Mouse (Mus musculus): ENCODE measurements around the gene Best1. TPM values are rescaled to one million over a fixed set of nuclear protein-coding genes. Genes with fewer than 3 reads are reported as not detected.

The Best1 gene
- polyA plus RNA-seq (2015; fragmentation: Illumina TruSeq; extraction: RNeasy Lipid Tissue Mini Kit (QIAGEN cat#74804); ENCODE audit: insufficient read depth, low read depth, low replicate concordance): not detected

DNA sequence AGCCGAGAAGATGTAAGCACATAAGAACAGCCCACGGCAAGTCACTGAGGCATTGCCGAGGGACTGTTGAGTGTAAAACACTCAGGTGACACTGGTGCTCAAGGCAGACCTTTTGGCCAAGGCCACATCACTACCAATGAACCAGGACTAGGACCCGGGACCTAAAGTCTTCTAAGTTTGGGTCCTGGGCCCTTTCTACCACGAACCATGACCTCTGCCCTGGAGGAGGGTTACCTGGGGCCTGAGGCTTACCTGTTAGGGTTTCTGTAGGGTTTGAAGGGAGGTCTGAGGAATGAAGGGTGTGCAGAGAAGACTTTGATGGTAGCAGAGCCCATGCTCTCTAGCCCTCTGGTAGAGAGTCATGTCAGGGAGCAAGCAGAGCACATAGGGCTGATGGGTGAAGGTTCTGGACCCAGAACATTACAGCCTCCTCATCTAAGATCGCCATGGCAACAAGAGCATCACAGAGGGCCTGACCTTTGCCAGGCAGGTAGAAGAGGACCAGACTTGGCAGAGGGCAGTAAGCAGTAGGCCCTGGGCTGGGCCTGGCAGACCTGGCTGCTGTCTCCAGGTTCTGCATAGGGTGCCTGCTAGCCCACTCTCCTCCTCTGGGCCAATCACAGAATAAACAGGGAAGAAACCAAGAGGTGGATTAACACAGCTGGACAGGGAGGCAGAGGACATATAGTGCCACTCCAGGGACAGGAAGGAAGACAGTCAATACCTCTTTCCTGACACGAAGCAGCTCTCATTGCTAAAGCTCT, at the start of gene Best1, which contains the start of gene Rab3il1:
Gene Best1, minus strand, starts transcription at position 428 of the 764 bp plus-strand sequence.
Gene Rab3il1, plus strand, starts transcription at position 464 of the 764 bp plus-strand sequence.

DNA sequence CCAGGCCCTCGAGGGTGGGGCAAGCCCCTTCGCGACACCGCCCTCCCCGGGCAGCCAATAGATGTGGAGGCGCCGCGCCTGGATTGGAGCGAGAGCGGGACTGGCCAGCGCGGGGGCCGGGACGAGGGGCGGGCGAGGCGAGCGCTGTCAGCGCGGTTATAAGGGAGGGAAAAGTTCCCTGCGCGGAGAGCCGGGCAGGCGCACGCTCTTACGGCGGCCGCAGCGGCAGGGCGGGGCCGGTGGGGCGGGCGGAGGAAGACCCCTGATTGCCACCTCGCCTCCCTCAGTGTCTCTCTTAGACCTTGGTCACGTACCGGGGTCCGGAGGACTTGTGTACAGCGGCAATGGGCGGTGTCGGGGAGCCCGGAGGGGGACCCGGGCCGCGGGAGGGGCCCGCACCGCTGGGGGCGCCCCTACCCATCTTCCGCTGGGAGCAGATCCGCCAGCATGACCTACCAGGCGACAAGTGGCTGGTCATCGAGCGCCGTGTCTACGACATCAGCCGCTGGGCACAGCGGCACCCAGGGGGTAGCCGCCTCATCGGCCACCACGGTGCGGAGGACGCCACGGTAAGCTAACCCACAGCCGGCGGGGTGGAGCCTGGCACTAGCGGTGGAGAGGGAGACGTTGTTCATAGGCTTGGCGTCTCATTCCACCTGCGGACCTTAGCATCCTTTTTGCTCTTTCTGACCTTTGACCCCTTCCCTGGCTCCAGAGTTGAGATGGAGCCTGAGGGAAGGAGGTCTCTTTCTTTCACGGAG, 40.1 kb upstream of the Best1 start, which contains the start of gene Fads3:
Gene Fads3, plus strand, starts transcription at position 182 of the 761 bp plus-strand sequence.

DNA sequence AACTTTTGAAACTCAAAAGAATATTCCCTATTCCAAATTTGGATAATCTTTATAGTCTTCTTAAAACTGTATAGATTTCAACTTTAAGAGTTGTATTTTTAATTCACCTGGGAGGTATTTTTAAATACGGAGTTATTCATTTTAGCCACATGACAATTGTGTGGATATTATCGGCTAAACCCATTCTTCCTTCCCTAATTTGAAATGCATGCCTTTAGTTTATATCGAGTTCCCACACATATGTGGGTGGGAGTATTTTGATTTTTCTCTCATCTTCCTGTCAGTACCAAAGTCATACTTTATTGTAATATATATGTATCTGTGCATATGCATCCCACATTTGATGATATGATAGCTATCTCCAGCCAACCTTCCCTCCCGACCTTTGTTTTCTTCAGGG, 21.2 kb downstream of the Best1 start, which contains the start of gene Fth1:
Gene Fth1, plus strand, starts transcription at position 341 of the 400 bp plus-strand sequence.

Other genes starting within 250 kb of the Best1 start
- gene Scgb2a2, start 154.1 kb downstream of the Best1 start, polyA plus RNA-seq (2015; fragmentation: Illumina TruSeq; extraction: RNeasy Lipid Tissue Mini Kit (QIAGEN cat#74804); ENCODE audit: insufficient read depth, low read depth, low replicate concordance): not detected
- gene Incenp, start 102.1 kb downstream of the Best1 start, polyA plus RNA-seq (2015; fragmentation: Illumina TruSeq; extraction: RNeasy Lipid Tissue Mini Kit (QIAGEN cat#74804); ENCODE audit: insufficient read depth, low read depth, low replicate concordance): 1.3 TPM
- gene Fth1, start 21.0 kb downstream of the Best1 start, polyA plus RNA-seq (2015; fragmentation: Illumina TruSeq; extraction: RNeasy Lipid Tissue Mini Kit (QIAGEN cat#74804); ENCODE audit: insufficient read depth, low read depth, low replicate concordance): 688 TPM
- 4.7 TPM for gene Rab3il1, start within 50 bp of the Best1 start, polyA plus RNA-seq (2015; fragmentation: Illumina TruSeq; extraction: RNeasy Lipid Tissue Mini Kit (QIAGEN cat#74804); ENCODE audit: insufficient read depth, low read depth, low replicate concordance)
- gene Fads3, start 39.9 kb upstream of the Best1 start, polyA plus RNA-seq (2015; fragmentation: Illumina TruSeq; extraction: RNeasy Lipid Tissue Mini Kit (QIAGEN cat#74804); ENCODE audit: insufficient read depth, low read depth, low replicate concordance): 9.7 TPM
- 12.7 TPM for gene Fads2, start 100.1 kb upstream of the Best1 start, polyA plus RNA-seq (2015; fragmentation: Illumina TruSeq; extraction: RNeasy Lipid Tissue Mini Kit (QIAGEN cat#74804); ENCODE audit: insufficient read depth, low read depth, low replicate concordance)
- 12.5 TPM for gene Fads1, start 181.3 kb upstream of the Best1 start, polyA plus RNA-seq (2015; fragmentation: Illumina TruSeq; extraction: RNeasy Lipid Tissue Mini Kit (QIAGEN cat#74804); ENCODE audit: insufficient read depth, low read depth, low replicate concordance)
- 69.5 TPM for gene Tmem258, start 202.4 kb upstream of the Best1 start, polyA plus RNA-seq (2015; fragmentation: Illumina TruSeq; extraction: RNeasy Lipid Tissue Mini Kit (QIAGEN cat#74804); ENCODE audit: insufficient read depth, low read depth, low replicate concordance)
- 2.5 TPM for gene Fen1, start 202.5 kb upstream of the Best1 start, polyA plus RNA-seq (2015; fragmentation: Illumina TruSeq; extraction: RNeasy Lipid Tissue Mini Kit (QIAGEN cat#74804); ENCODE audit: insufficient read depth, low read depth, low replicate concordance)
- gene Myrf, start 239.1 kb upstream of the Best1 start, polyA plus RNA-seq (2015; fragmentation: Illumina TruSeq; extraction: RNeasy Lipid Tissue Mini Kit (QIAGEN cat#74804); ENCODE audit: insufficient read depth, low read depth, low replicate concordance): 14.7 TPM

Measured in pancreas, adult 10 weeks (tissue).